Mouse (Mus musculus): Measurements from ENCODE around the gene Atad3a. TPM values are rescaled to one million over a fixed set of nuclear protein-coding genes. Genes with fewer than 3 reads are reported as not detected.
A peak's percentile ranks its signal among the peaks of the same experiment; 100 is the strongest.

Gene Atad3a
- polyA plus RNA-seq, 1 experiment from 2014 or later, result 123 TPM

DNA sequence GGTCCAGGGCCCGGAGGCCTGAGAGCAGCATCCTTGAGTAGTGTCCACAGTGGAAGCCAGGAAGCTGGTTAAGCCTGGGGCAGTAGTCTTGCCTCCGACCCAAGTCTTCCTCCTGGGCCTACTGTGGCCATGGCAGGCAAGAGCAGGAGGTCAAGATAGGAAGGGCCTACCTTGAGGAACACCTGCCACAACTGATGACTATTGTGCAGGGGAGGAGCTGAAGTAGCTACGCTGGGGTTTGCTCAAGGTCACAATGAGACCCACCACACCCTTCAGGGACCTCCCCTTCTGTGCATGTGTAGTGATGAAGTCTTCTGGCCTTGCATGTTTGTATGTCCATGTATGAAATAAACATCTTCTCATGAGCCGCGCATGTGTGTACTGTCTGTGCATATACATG lies 25.1 kb downstream of the Atad3a start:
- Histone ChIP-seq H3K27ac (ENCODE audit: low read length) (no peak overlapping the region), H3K4me2 (ENCODE audit: low read depth, low read length) (peak overlapping the region; percentile 93), H3K9me3 (replicated peaks; ENCODE audit: control insufficient read depth, low read length) (no peaks in the 10 kb centered on the region), H3K36me3 (ENCODE audit: control insufficient read depth, insufficient read depth) (peaks cover 6% of the 10 kb centered on the region; the same call in 1 of the 2 replicates), H3K9ac (ENCODE audit: low read length) (peak overlapping the region; percentile 87), H3K4me3 (ENCODE audit: low read length) (peak overlapping the region; percentile 82), H3K27me3 (ENCODE audit: control insufficient read depth, insufficient read depth, low read length) (no peaks in the 10 kb centered on the region), H3K4me1 (ENCODE audit: control insufficient read depth, insufficient read depth, low read length) (peaks cover 11% of the 10 kb centered on the region)
- no peak for ATAC-seq (replicated peaks; ENCODE audit: extremely low read depth, insufficient read depth, low FRiP score)
- WGBS, result 73% methylated on average over 5 of the region's 5 CpGs

GRCm38 (mm10) chr4:155734951-155735702 lies 25.8 kb downstream of the Atad3a start:
- peaks cover 4% of the 10 kb centered on the region; the same call in 1 of the 2 replicates for H3K36me3 ChIP-seq (ENCODE audit: control insufficient read depth, insufficient read depth)
- ATAC-seq (replicated peaks; ENCODE audit: extremely low read depth, insufficient read depth, low FRiP score), result peak; percentile 68
- under 1% methylated on average over 54 of the region's 79 CpGs for WGBS

GRCm38 (mm10) chr4:155734350-155734941 lies 26.4 kb downstream of the Atad3a start, which contains the start of gene Tmem240:
TSS of gene Tmem240 (plus strand) at chr4:155734800.
- peaks cover 11% of the 10 kb centered on the region for H3K4me1 ChIP-seq (ENCODE audit: control insufficient read depth, insufficient read depth, low read length)
- H3K27me3 ChIP-seq (ENCODE audit: control insufficient read depth, insufficient read depth, low read length), result no peaks in the 10 kb centered on the region
- H3K4me2 ChIP-seq (ENCODE audit: low read depth, low read length), result peak within 1 kb of the TSS; percentile 93
- H3K4me3 ChIP-seq (ENCODE audit: low read length), result peak within 1 kb of the TSS; percentile 82
- ATAC-seq (replicated peaks; ENCODE audit: extremely low read depth, insufficient read depth, low FRiP score), result peak; percentile 88
- under 1% methylated on average over 27 of the region's 35 CpGs for WGBS
- H3K9me3 ChIP-seq (replicated peaks; ENCODE audit: control insufficient read depth, low read length), result no peaks in the 10 kb centered on the region
- H3K9ac ChIP-seq (ENCODE audit: low read length), result peak within 1 kb of the TSS; percentile 87
- peak within 1 kb of the TSS; percentile 82 for H3K27ac ChIP-seq (ENCODE audit: low read length)
- H3K36me3 ChIP-seq (ENCODE audit: control insufficient read depth, insufficient read depth), result no peaks in the 10 kb centered on the region

More at GRCm38 (mm10) chr4:155734951-155735702, 25.8 kb downstream of the Atad3a start:
- Histone ChIP-seq H3K27ac (ENCODE audit: low read length) (peak overlapping the region; percentile 82), H3K27me3 (ENCODE audit: control insufficient read depth, insufficient read depth, low read length) (no peaks in the 10 kb centered on the region), H3K4me1 (ENCODE audit: control insufficient read depth, insufficient read depth, low read length) (peaks cover 11% of the 10 kb centered on the region), H3K9ac (ENCODE audit: low read length) (peak overlapping the region; percentile 87), H3K4me2 (ENCODE audit: low read depth, low read length) (peak overlapping the region; percentile 93), H3K4me3 (ENCODE audit: low read length) (peak overlapping the region; percentile 82), H3K9me3 (replicated peaks; ENCODE audit: control insufficient read depth, low read length) (no peaks in the 10 kb centered on the region)

DNA sequence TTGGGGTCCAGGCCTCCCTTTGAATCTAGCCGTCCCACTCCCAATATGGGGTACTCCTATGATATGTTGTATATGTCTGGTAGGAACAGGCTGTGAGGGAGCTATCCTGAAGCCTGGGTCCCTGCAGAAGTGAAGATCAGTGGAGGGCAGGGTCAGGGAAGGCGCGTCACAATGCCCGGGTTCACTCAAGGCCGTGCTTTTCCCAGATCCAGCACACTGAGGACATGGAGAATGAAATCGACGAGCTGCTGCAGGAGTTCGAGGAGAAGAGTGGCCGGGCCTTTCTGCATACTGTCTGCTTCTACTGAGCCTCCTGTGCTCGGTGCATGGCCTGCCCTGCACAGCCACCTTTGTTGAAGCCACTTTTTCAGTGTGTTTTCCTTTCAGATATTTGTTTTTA lies 27.6 kb downstream of the Atad3a start:
- 88% methylated on average over 10 of the region's 10 CpGs for WGBS
- Histone ChIP-seq H3K9me3 (replicated peaks; ENCODE audit: control insufficient read depth, low read length) (no peaks in the 10 kb centered on the region), H3K27me3 (ENCODE audit: control insufficient read depth, insufficient read depth, low read length) (no peaks in the 10 kb centered on the region), H3K4me1 (ENCODE audit: control insufficient read depth, insufficient read depth, low read length) (peaks cover 11% of the 10 kb centered on the region), H3K4me3 (ENCODE audit: low read length) (no peak overlapping the region), H3K27ac (ENCODE audit: low read length) (no peak overlapping the region), H3K9ac (ENCODE audit: low read length) (no peak overlapping the region), H3K36me3 (ENCODE audit: control insufficient read depth, insufficient read depth) (no peaks in the 10 kb centered on the region), H3K4me2 (ENCODE audit: low read depth, low read length) (no peak overlapping the region)
- no peak for ATAC-seq (replicated peaks; ENCODE audit: extremely low read depth, insufficient read depth, low FRiP score)

DNA sequence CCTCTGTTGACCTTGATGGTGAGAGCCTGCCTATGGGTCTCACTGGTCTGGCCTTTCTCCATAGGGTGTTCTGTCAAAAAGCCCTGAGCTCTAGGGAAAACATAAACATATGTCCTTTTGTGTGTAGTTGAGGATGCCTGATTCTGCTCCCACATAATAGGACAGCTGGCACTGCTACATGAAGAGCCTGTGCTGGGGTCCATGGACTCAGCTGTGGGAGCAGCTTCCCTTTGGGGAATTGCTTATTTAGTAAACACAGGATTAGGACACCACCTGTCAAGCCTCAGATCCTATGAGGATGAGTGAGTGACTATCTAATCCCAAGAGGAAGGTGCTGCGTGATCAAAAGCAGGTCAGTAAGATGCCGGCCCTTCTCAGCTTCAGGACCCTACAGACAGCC lies 32.9 kb downstream of the Atad3a start:
- Histone ChIP-seq H3K4me1 (ENCODE audit: control insufficient read depth, insufficient read depth, low read length) (no peaks in the 10 kb centered on the region), H3K4me2 (ENCODE audit: low read depth, low read length) (no peak overlapping the region), H3K27ac (ENCODE audit: low read length) (no peak overlapping the region), H3K9me3 (replicated peaks; ENCODE audit: control insufficient read depth, low read length) (no peaks in the 10 kb centered on the region), H3K9ac (ENCODE audit: low read length) (no peak overlapping the region), H3K27me3 (ENCODE audit: control insufficient read depth, insufficient read depth, low read length) (no peaks in the 10 kb centered on the region), H3K4me3 (ENCODE audit: low read length) (no peak overlapping the region), H3K36me3 (ENCODE audit: control insufficient read depth, insufficient read depth) (no peaks in the 10 kb centered on the region; the same call in 1 of the 2 replicates)
- WGBS, result 80% methylated on average over 2 of the region's 2 CpGs
- ATAC-seq (replicated peaks; ENCODE audit: extremely low read depth, insufficient read depth, low FRiP score), result no peak

- WGBS, result 63% methylated on average over 4 of the region's 4 CpGs
- no peaks in the 10 kb centered on the region for H3K27me3 ChIP-seq (ENCODE audit: control insufficient read depth, insufficient read depth, low read length)
- H3K4me3 ChIP-seq (ENCODE audit: low read length), result no peak overlapping the region
- no peaks in the 10 kb centered on the region for H3K4me1 ChIP-seq (ENCODE audit: control insufficient read depth, insufficient read depth, low read length)
- no peak overlapping the region for H3K27ac ChIP-seq (ENCODE audit: low read length)
- ATAC-seq (replicated peaks; ENCODE audit: extremely low read depth, insufficient read depth, low FRiP score), result no peak
- H3K9ac ChIP-seq (ENCODE audit: low read length), result no peak overlapping the region
- H3K9me3 ChIP-seq (replicated peaks; ENCODE audit: control insufficient read depth, low read length), result no peaks in the 10 kb centered on the region
- H3K4me2 ChIP-seq (ENCODE audit: low read depth, low read length), result no peak overlapping the region
- peaks cover 8% of the 10 kb centered on the region for H3K36me3 ChIP-seq (ENCODE audit: control insufficient read depth, insufficient read depth)
These were observed 39.2 kb downstream of the Atad3a start for GRCm38 (mm10) chr4:155721668-155722083.

DNA sequence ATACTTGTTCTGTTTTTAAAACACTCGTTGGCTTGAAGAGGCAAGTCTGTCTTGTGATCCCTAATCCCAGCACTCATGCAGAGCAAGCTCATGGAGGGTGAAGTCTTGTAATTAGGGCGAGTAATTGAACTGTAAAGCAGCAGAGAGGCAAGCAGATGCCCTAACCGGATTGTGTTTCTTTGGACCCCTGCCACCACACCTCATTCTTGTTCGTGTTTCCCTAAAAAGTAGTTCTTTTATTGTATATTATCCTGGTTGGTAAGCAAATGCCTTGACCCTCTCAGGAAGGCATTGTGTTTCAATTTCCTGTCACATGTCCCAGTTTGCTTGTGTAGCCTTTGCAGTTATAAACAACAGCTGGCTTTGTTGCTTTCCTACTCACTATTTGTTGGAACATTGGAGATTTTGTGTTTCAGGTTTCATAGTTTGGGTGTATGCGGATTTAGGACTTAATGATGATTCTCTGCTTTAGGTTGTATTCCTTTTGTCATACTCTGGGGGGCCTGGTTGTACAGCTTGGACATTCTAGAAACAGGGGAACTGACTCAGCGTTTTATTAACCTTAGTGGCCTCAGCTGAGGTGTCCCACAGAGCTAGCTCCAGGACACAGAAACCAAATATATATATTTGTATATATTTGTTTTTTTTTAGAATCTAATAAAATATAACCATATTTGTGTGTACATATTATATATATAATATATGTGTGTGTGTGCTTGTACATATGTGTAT lies 50.2 kb downstream of the Atad3a start:
- H3K9ac ChIP-seq (ENCODE audit: low read length), result 0 out of 2 replicates have a peak overlapping the region, but pooled peaks have one; percentile 9
- no peak for ATAC-seq (replicated peaks; ENCODE audit: extremely low read depth, insufficient read depth, low FRiP score)
- peaks cover 13% of the 10 kb centered on the region for H3K4me1 ChIP-seq (ENCODE audit: control insufficient read depth, insufficient read depth, low read length)
- WGBS, result 47% methylated on average over 6 of the region's 6 CpGs
- no peaks in the 10 kb centered on the region for H3K9me3 ChIP-seq (replicated peaks; ENCODE audit: control insufficient read depth, low read length)
- H3K36me3 ChIP-seq (ENCODE audit: control insufficient read depth, insufficient read depth), result peaks cover 12% of the 10 kb centered on the region
- H3K27me3 ChIP-seq (ENCODE audit: control insufficient read depth, insufficient read depth, low read length), result no peaks in the 10 kb centered on the region
- no peak overlapping the region for H3K4me3 ChIP-seq (ENCODE audit: low read length)
- peak overlapping the region; percentile 64 for H3K27ac ChIP-seq (ENCODE audit: low read length)
- no peak overlapping the region for H3K4me2 ChIP-seq (ENCODE audit: low read depth, low read length)

- ATAC-seq (replicated peaks; ENCODE audit: extremely low read depth, insufficient read depth, low FRiP score), result no peak
- Histone ChIP-seq H3K4me1 (ENCODE audit: control insufficient read depth, insufficient read depth, low read length) (peaks cover 17% of the 10 kb centered on the region), H3K27me3 (ENCODE audit: control insufficient read depth, insufficient read depth, low read length) (no peaks in the 10 kb centered on the region), H3K36me3 (ENCODE audit: control insufficient read depth, insufficient read depth) (peaks cover 1% of the 10 kb centered on the region; the same call in 1 of the 2 replicates), H3K27ac (ENCODE audit: low read length) (no peak overlapping the region), H3K4me3 (ENCODE audit: low read length) (no peak overlapping the region), H3K9me3 (replicated peaks; ENCODE audit: control insufficient read depth, low read length) (no peaks in the 10 kb centered on the region), H3K4me2 (ENCODE audit: low read depth, low read length) (no peak overlapping the region), H3K9ac (ENCODE audit: low read length) (no peak overlapping the region)
These were observed 51.9 kb downstream of the Atad3a start for GRCm38 (mm10) chr4:155708988-155709387.

All from heart, embryonic 16.5 days (tissue).